In the genomic region with DNA sequence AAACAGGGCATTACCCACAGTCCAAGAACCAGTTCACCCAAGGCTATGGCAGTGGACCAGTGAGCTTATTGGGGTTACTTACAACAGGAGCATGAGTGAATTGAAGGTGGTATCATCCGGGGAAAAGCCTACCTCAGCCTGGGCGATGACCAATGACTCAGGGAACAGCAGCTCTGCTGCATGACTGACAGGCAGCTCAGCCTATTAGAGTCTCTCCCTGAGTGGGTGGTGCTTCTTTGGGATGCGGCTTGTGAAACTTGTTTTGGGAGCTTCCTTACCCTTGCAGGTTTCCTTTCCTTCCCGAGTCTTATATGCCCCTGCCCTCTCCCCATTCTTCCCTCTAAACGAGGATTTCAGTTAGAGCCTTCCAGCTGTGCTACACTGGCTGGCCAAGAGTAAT, we compare ENCODE assay signal across 14 mouse cellular contexts. TPM values are rescaled to one million over a fixed set of nuclear protein-coding genes. Genes with fewer than 3 reads are reported as not detected.
A peak's percentile ranks its signal among the peaks of the same experiment; 100 is the strongest.
DNase-seq lines count a peak whose midpoint lies in the region; TF ChIP-seq lines count a peak whose summit lies in the region.
"Had no signal": no experiment of that assay in that cellular context is flagged by ENCODE, and none has a peak within 500 bp of the region (broad histone marks: within the 10 kb centered on the region; RNA-seq: fewer than 3 reads in every experiment).

No protein-coding gene starts in this region.

- peak overlapping the region; percentile 82; the same call in 1 of the 2 replicates for H3K27ac ChIP-seq in layer of hippocampus, adult 2 months
- H3K27ac ChIP-seq in ES-E14 (ENCODE audit: insufficient read depth, low read depth, low read length, poor library complexity, severe bottlenecking) = no peak overlapping the region
- H3K27ac ChIP-seq: liver, embryonic 15.5 days had no signal

- TF ChIP-seq CTCF in layer of hippocampus, adult 2 months (conservative IDR thresholded peaks at IDR 0.05) = no peak

- H3K4me3 ChIP-seq in layer of hippocampus, adult 2 months = no peak overlapping the region
- H3K4me3 ChIP-seq in ES-E14 (ENCODE audit: insufficient read depth in 1 of 2, low read depth in 1 of 2, low read length in 2 of 2, poor library complexity in 1 of 2, severe bottlenecking in 1 of 2) = no peak overlapping the region
- H3K4me3 ChIP-seq: liver, embryonic 15.5 days had no signal

- DNase-seq in embryo, embryonic 10.5 days (ENCODE audit: low spot score) = peak; percentile 22
- DNase-seq in embryo, embryonic 11 days = no peak
- no peak for DNase-seq in layer of hippocampus, adult 2 months (ENCODE audit: low spot score in 2 of 2)
- DNase-seq in layer of hippocampus, adult 9-11 months = no peak
- peak; percentile 31 for DNase-seq in ES-E14 (ENCODE audit: low read depth, low spot score)
- DNase-seq in induced T-regulatory cell, adult 2 months (ENCODE audit: low read depth) = peak; percentile 28
- DNase-seq in kidney, adult 8-10 months = no peak
- DNase-seq: B cell, adult 2 months; cerebellum, adult 18-20 months; gastrocnemius, postnatal 25 days; heart, postnatal 14 days; spleen, adult 18-20 months; thymus, postnatal 25 days had no signal

- H3K9ac ChIP-seq in ES-E14 (ENCODE audit: insufficient read depth, low read depth, low read length, poor library complexity, severe bottlenecking) = no peak overlapping the region
- H3K9ac ChIP-seq: liver, embryonic 15.5 days had no signal

- H3K36me3 ChIP-seq in ES-E14 (ENCODE audit: control insufficient read depth, insufficient read depth, low read length, poor library complexity, severe bottlenecking) = peaks cover 4% of the 10 kb centered on the region; the same call in 1 of the 2 replicates

- in situ Hi-C loops in ES-E14 (cut with MboI; ENCODE audit: low sequenced_read_pairs in 2 of 2, unreplicated experiment in 2 of 2) = no loop called here

- H3K4me1 ChIP-seq in ES-E14 (ENCODE audit: control insufficient read depth in 2 of 2, insufficient read depth in 2 of 2, low read length in 2 of 2, poor library complexity in 1 of 2) = no peaks in the 10 kb centered on the region
- H3K4me1 ChIP-seq: liver, embryonic 15.5 days had no signal

- no peaks in the 10 kb centered on the region for H3K9me3 ChIP-seq in ES-E14 (ENCODE audit: control insufficient read depth, insufficient read depth, low read depth, low read length)
- H3K9me3 ChIP-seq: liver, embryonic 15.5 days had no signal

TF ChIP-seq in ES-E14, 5 proteins besides CTCF, POLR2A, EP300 and RAD21:
- TF ChIP-seq ZC3H11A (IDR thresholded peaks at IDR 0.05; ENCODE audit: borderline replicate concordance, low read depth, low read length) (no peak), ZNF384 (IDR thresholded peaks at IDR 0.05; ENCODE audit: low read depth, low read length) (no peak), CHD2 (IDR thresholded peaks at IDR 0.05; ENCODE audit: low read depth, low read length) (peak; percentile 67; the same call in 1 of the 2 replicates)

RNA-seq across cellular contexts. Expression of a gene that starts 10.1 kb away (rescaled TPM):
- total RNA-seq in layer of hippocampus, adult 2 months (2021) = under 1 TPM; 0.32 to 0.72 TPM
- total RNA-seq in ES-E14 (2012; rRNA removed) = not detected in 2 replicates

RNA-seq across cellular contexts. Expression of a gene that starts 21.4 kb away (rescaled TPM):
- 10 to 100 TPM; 93.4 to 94.8 TPM for total RNA-seq in layer of hippocampus, adult 2 months (2021)
- total RNA-seq in ES-E14 (2012; rRNA removed) = 8.5 and 15.3 TPM in 2 replicates

Comparison
In these comparisons a context has a peak if more than half of its experiments do, and no peak if none do; other contexts are left out.
1. DNase-seq: peak in embryo, embryonic 10.5 days (single experiment), ES-E14 (single experiment) and induced T-regulatory cell, adult 2 months (single experiment); none in embryo, embryonic 11 days (single experiment), layer of hippocampus, adult 2 months (0 of 2), layer of hippocampus, adult 9-11 months (single experiment) and kidney, adult 8-10 months (0 of 2).